Mouse (Mus musculus): ENCODE results near the gene 1700029H14Rik. TPM values are rescaled to one million over a fixed set of nuclear protein-coding genes. Genes with fewer than 3 reads are reported as not detected.

The 1700029H14Rik gene
- polyA plus RNA-seq, 1 experiment = not detected

DNA sequence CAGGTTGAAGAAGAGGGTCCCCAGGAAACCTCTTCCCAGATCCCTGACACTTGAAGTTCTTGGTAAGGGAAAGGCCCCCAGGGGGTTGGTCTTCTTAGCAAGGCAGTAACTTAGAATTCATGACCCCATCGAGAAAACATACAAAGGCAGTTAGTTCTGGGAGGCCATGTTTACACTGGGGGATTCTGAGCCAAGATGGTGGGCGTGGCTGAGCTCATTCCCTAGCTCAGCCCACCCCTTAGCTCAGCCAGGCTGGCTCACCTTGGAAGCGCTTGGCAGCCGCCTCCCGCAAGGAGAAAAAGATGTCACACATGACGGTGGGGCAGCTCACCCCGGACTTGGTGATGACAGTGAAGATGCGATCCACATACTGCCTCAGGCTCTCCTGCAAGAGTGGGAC lies 22.4 kb upstream of the 1700029H14Rik start:
- Histone ChIP-seq H3K79me2 (ENCODE audit: control insufficient read depth, insufficient read depth) (no peaks in the 10 kb centered on the region), H3K27me3 (ENCODE audit: control insufficient read depth, insufficient read depth, insufficient read length) (no peaks in the 10 kb centered on the region), H3K36me3 (ENCODE audit: control insufficient read depth, insufficient read depth) (peaks cover 46% of the 10 kb centered on the region), H3ac (ENCODE audit: control insufficient read depth, insufficient read length) (no peak overlapping the region), H3K4me2 (ENCODE audit: low read depth) (no peak overlapping the region), H3K4me3 (no peak overlapping the region)
- TF ChIP-seq E2F4 (IDR thresholded peaks at IDR 0.05; ENCODE audit: insufficient read depth) = no peak
- TF ChIP-seq MYOG (IDR thresholded peaks at IDR 0.05; ENCODE audit: control insufficient read depth in 1 of 3, insufficient read depth in 1 of 3, insufficient read length in 2 of 3, low read depth in 2 of 3) = no peak
- no peak for TF ChIP-seq MYOD1 (IDR thresholded peaks at IDR 0.05; ENCODE audit: control insufficient read depth in 1 of 3, insufficient read length in 2 of 3, low read depth in 2 of 3)
- TF ChIP-seq CEBPB (IDR thresholded peaks at IDR 0.05; ENCODE audit: insufficient read depth, poor library complexity, severe bottlenecking) = no peak
- TF ChIP-seq REST (IDR thresholded peaks at IDR 0.05; ENCODE audit: insufficient read depth, insufficient read length) = no peak
- no peak for TF ChIP-seq POLR2A (IDR thresholded peaks at IDR 0.05; ENCODE audit: insufficient read length, low read depth)
- TF ChIP-seq TCF3 (IDR thresholded peaks at IDR 0.05; ENCODE audit: insufficient read length, low read depth) = no peak
- TF ChIP-seq SRF (IDR thresholded peaks at IDR 0.05; ENCODE audit: control insufficient read depth, insufficient read length, low read depth) = no peak
- TF ChIP-seq USF1 (IDR thresholded peaks at IDR 0.05; ENCODE audit: low read depth) = no peak
- TF ChIP-seq MAX (IDR thresholded peaks at IDR 0.05; ENCODE audit: low read depth) = no peak
- TF ChIP-seq TCF12 (IDR thresholded peaks at IDR 0.05; ENCODE audit: insufficient read depth, poor library complexity, severe bottlenecking) = no peak
- no peak for TF ChIP-seq POLR2AphosphoS2 (IDR thresholded peaks at IDR 0.05; ENCODE audit: insufficient read length, low read depth)

DNA sequence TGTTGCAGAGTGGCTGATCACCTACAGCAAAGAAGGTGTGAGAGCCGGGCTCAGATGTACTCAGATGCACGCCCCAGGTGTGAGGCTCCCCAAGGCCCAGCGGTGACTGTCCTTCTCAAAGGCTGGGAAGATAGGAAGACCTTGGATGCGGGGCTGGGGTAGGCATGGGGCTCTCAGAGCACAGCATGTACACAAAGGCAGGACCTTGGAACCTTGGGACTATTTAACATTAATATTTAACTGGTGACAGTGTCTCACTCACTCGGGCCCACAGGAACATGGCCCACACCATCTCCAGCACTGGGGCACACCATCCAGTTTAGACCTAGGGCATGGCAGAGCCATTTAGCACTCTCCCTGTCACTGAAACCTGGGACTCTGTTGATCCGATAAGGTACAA lies 15.6 kb upstream of the 1700029H14Rik start:
- H3K79me2 ChIP-seq (ENCODE audit: control insufficient read depth, insufficient read depth) = no peaks in the 10 kb centered on the region
- no peak overlapping the region for H3ac ChIP-seq (ENCODE audit: control insufficient read depth, insufficient read length)
- no peak overlapping the region for H3K4me3 ChIP-seq
- no peak overlapping the region for H3K4me2 ChIP-seq (ENCODE audit: low read depth)
- H3K27me3 ChIP-seq (ENCODE audit: control insufficient read depth, insufficient read depth, insufficient read length) = no peaks in the 10 kb centered on the region
- TF ChIP-seq POLR2AphosphoS2 (IDR thresholded peaks at IDR 0.05; ENCODE audit: insufficient read length, low read depth) = no peak
- no peak for TF ChIP-seq SRF (IDR thresholded peaks at IDR 0.05; ENCODE audit: control insufficient read depth, insufficient read length, low read depth)
- peaks cover 55% of the 10 kb centered on the region for H3K36me3 ChIP-seq (ENCODE audit: control insufficient read depth, insufficient read depth)

DNA sequence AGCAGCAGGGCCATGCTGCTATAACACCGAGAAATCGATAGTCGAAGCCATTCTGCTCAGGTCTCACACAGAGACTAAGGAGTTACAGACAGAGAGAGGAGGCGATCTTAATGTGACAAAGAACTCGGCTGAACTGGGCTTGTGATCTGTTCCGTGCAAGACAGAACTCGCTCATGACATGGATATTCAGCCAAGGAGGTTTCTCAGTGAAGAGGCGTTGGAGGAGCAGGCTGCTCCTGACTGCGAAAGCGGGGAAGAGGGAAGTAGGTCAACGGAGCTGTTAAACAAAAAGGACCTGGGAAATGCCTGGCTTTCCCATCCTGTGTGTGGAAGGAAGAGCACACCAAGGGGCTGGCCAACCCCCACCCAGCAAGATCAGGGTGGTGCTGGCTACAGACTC lies 9.7 kb upstream of the 1700029H14Rik start:
- Histone ChIP-seq H3K4me2 (ENCODE audit: low read depth) (no peak overlapping the region), H3K79me2 (ENCODE audit: control insufficient read depth, insufficient read depth) (no peaks in the 10 kb centered on the region), H3K27me3 (ENCODE audit: control insufficient read depth, insufficient read depth, insufficient read length) (no peaks in the 10 kb centered on the region), H3K36me3 (ENCODE audit: control insufficient read depth, insufficient read depth) (peaks cover 38% of the 10 kb centered on the region), H3K4me3 (no peak overlapping the region), H3ac (ENCODE audit: control insufficient read depth, insufficient read length) (no peak overlapping the region)
- no peak for TF ChIP-seq SRF (IDR thresholded peaks at IDR 0.05; ENCODE audit: control insufficient read depth, insufficient read length, low read depth)
- no peak for TF ChIP-seq REST (IDR thresholded peaks at IDR 0.05; ENCODE audit: insufficient read depth, insufficient read length)
- TF ChIP-seq TCF12 (IDR thresholded peaks at IDR 0.05; ENCODE audit: insufficient read depth, poor library complexity, severe bottlenecking) = no peak
- no peak for TF ChIP-seq MAX (IDR thresholded peaks at IDR 0.05; ENCODE audit: low read depth)
- TF ChIP-seq TCF3 (IDR thresholded peaks at IDR 0.05; ENCODE audit: insufficient read length, low read depth) = no peak
- no peak for TF ChIP-seq POLR2AphosphoS2 (IDR thresholded peaks at IDR 0.05; ENCODE audit: insufficient read length, low read depth)

DNA sequence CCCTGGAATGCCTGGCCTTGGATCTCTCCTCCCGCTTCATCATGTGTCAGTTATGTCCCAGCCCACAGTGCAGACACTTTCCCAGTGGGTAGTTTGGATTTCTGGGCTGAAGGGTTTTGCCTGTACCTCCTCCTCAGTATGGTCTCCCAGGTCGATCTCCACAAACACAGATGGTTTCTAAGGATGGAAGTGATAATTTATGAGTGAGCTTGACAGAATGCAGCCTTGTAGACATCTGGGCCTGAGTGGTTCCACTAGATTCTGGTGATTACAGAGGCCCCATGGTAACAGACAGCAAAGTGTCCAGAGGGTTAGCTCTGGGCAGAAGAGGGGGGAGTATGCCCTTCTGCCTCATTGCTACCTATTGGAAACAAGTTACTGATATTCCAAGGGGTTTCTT lies 4.7 kb downstream of the 1700029H14Rik start:
- TF ChIP-seq POLR2AphosphoS2 (IDR thresholded peaks at IDR 0.05; ENCODE audit: insufficient read length, low read depth) = no peak
- no peak for TF ChIP-seq REST (IDR thresholded peaks at IDR 0.05; ENCODE audit: insufficient read depth, insufficient read length)
- no peak for TF ChIP-seq SRF (IDR thresholded peaks at IDR 0.05; ENCODE audit: control insufficient read depth, insufficient read length, low read depth)
- TF ChIP-seq POLR2A (IDR thresholded peaks at IDR 0.05; ENCODE audit: insufficient read length, low read depth) = no peak
- TF ChIP-seq USF1 (IDR thresholded peaks at IDR 0.05; ENCODE audit: low read depth) = no peak
- no peak for TF ChIP-seq CEBPB (IDR thresholded peaks at IDR 0.05; ENCODE audit: insufficient read depth, poor library complexity, severe bottlenecking)
- TF ChIP-seq MYOD1 (IDR thresholded peaks at IDR 0.05; ENCODE audit: control insufficient read depth in 1 of 3, insufficient read length in 2 of 3, low read depth in 2 of 3) = no peak
- TF ChIP-seq MAX (IDR thresholded peaks at IDR 0.05; ENCODE audit: low read depth) = no peak
- no peak for TF ChIP-seq E2F4 (IDR thresholded peaks at IDR 0.05; ENCODE audit: insufficient read depth)
- TF ChIP-seq TCF3 (IDR thresholded peaks at IDR 0.05; ENCODE audit: insufficient read length, low read depth) = no peak
- TF ChIP-seq MYOG (IDR thresholded peaks at IDR 0.05; ENCODE audit: control insufficient read depth in 1 of 3, insufficient read depth in 1 of 3, insufficient read length in 2 of 3, low read depth in 2 of 3) = no peak
- TF ChIP-seq TCF12 (IDR thresholded peaks at IDR 0.05; ENCODE audit: insufficient read depth, poor library complexity, severe bottlenecking) = no peak
- no peak overlapping the region for H3ac ChIP-seq (ENCODE audit: control insufficient read depth, insufficient read length)
- H3K79me2 ChIP-seq (ENCODE audit: control insufficient read depth, insufficient read depth) = no peaks in the 10 kb centered on the region
- no peak overlapping the region for H3K4me2 ChIP-seq (ENCODE audit: low read depth)
- no peaks in the 10 kb centered on the region for H3K27me3 ChIP-seq (ENCODE audit: control insufficient read depth, insufficient read depth, insufficient read length)
- no peak overlapping the region for H3K4me3 ChIP-seq
- no peaks in the 10 kb centered on the region for H3K36me3 ChIP-seq (ENCODE audit: control insufficient read depth, insufficient read depth)

DNA sequence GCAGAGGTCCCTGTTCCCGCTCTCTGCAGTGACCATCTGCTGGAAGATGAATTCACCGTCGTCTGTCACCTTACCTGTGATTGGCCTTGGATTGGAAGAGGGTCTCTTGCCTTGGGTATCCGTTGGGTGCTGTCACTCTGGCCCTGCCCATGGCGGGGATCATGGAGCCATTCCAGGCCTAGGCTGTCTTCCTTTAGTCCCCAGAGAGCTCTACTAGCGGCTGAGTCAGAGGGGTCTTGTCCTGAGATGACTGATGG lies 10.8 kb downstream of the 1700029H14Rik start:
- Histone ChIP-seq H3K4me2 (ENCODE audit: low read depth) (no peak overlapping the region), H3K36me3 (ENCODE audit: control insufficient read depth, insufficient read depth) (no peaks in the 10 kb centered on the region), H3K4me3 (no peak overlapping the region), H3ac (ENCODE audit: control insufficient read depth, insufficient read length) (no peak overlapping the region), H3K27me3 (ENCODE audit: control insufficient read depth, insufficient read depth, insufficient read length) (no peaks in the 10 kb centered on the region), H3K79me2 (ENCODE audit: control insufficient read depth, insufficient read depth) (no peaks in the 10 kb centered on the region)
- no peak for TF ChIP-seq MYOD1 (IDR thresholded peaks at IDR 0.05; ENCODE audit: control insufficient read depth in 1 of 3, insufficient read length in 2 of 3, low read depth in 2 of 3)
- no peak for TF ChIP-seq REST (IDR thresholded peaks at IDR 0.05; ENCODE audit: insufficient read depth, insufficient read length)
- TF ChIP-seq MAX (IDR thresholded peaks at IDR 0.05; ENCODE audit: low read depth) = no peak
